7 mouse cellular contexts compared by ENCODE assay signal in the genomic region with DNA sequence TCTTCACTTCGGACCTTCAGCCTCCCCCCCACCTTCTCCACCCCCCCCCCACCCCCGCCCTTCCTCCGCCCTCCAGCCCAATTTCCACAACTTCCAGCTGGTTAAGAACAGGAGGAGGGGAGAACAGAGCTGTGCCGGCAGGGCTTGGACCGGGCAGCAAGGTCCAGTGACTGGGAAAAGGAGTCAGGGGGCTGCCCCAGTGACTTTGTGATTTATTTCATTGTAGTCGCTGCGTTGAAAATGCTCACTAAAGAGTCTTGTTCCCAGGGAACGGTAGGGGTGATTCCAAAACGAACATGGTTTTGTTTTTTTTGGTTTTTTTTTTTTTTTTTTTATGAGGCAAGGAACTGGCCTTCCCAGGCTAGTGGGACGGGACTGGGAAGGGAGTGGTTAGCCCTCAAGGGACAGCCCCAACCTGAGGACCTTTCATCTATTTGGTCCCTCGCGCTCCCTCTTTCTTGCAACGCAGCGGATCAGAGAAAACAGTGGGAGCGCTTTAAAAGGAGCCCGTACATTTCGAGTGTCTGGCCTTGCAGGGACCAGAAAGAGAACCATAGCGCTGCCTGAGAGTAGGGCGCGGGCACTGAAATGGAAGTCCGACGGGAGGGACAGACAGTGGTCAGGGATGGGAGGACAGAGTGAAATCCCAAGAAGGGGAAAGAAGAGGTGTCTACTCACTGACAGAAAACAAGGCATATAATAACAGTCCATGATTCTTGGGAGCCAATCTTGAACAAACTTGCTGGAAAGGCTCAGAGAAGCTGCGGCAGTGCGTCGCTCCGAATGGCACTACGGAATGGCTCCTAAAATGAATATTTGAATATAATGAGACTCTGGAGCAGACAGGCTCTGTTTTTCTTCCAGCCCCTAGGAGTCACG. TPM values are rescaled to one million over a fixed set of nuclear protein-coding genes. Genes with fewer than 3 reads are reported as not detected.
A peak's percentile ranks its signal among the peaks of the same experiment; 100 is the strongest.
DNase-seq lines count a peak whose midpoint lies in the region; ATAC-seq and TF ChIP-seq lines count a peak whose summit lies in the region.

No protein-coding gene starts in this region.

- peaks cover 0 to 4% of the 10 kb centered on the region in 2 experiments; a peak in 2 of 4 replicates for H3K4me1 ChIP-seq in ES-E14 (ENCODE audit: control insufficient read depth in 2 of 2, insufficient read depth in 2 of 2, low read length in 2 of 2, poor library complexity in 1 of 2)
- peaks cover 61% of the 10 kb centered on the region for H3K4me1 ChIP-seq in limb, embryonic 12.5 days (replicated peaks)
- H3K4me1 ChIP-seq in olfactory bulb, adult 2 months (ENCODE audit: control insufficient read depth, insufficient read depth, low read length), result peaks cover 28% of the 10 kb centered on the region

- peak overlapping the region; percentile 67 to 77 for H3K4me3 ChIP-seq in ES-E14 (ENCODE audit: insufficient read depth in 1 of 2, low read depth in 1 of 2, low read length in 2 of 2, poor library complexity in 1 of 2, severe bottlenecking in 1 of 2)
- peak overlapping the region; percentile 57 for H3K4me3 ChIP-seq in limb, embryonic 12.5 days (replicated peaks)
- peak overlapping the region; percentile 24; the same call in 1 of the 2 replicates for H3K4me3 ChIP-seq in olfactory bulb, adult 2 months (ENCODE audit: insufficient read depth, low read depth, low read length)

- under 1% methylated on average over 28 of the region's 28 CpGs for WGBS in limb, embryonic 12.5 days
- under 1% methylated on average over 28 of the region's 28 CpGs for WGBS in olfactory bulb, adult 2 months

- no peaks in the 10 kb centered on the region for H3K9me3 ChIP-seq in ES-E14 (ENCODE audit: control insufficient read depth, insufficient read depth, low read depth, low read length)
- no peaks in the 10 kb centered on the region for H3K9me3 ChIP-seq in limb, embryonic 12.5 days

- H3K9ac ChIP-seq in ES-E14 (ENCODE audit: insufficient read depth, low read depth, low read length, poor library complexity, severe bottlenecking), result peak overlapping the region; percentile 50
- peak overlapping the region; percentile 52 for H3K9ac ChIP-seq in limb, embryonic 12.5 days (replicated peaks)

- peaks cover 20% of the 10 kb centered on the region for H3K36me3 ChIP-seq in ES-E14 (ENCODE audit: control insufficient read depth, insufficient read depth, low read length, poor library complexity, severe bottlenecking)
- H3K36me3 ChIP-seq in limb, embryonic 12.5 days, result peaks cover 14% of the 10 kb centered on the region

- TF ChIP-seq CTCF in olfactory bulb, adult 2 months (IDR thresholded peaks at IDR 0.05; ENCODE audit: insufficient read depth, low read depth, low read length), result no peak

- no peak for TF ChIP-seq POLR2A in olfactory bulb, adult 2 months (IDR thresholded peaks at IDR 0.05; ENCODE audit: insufficient read depth, low read depth, low read length)

- no peak overlapping the region for H3K27ac ChIP-seq in ES-E14 (ENCODE audit: insufficient read depth, low read depth, low read length, poor library complexity, severe bottlenecking)
- H3K27ac ChIP-seq in limb, embryonic 12.5 days, result peak overlapping the region; percentile 91; the same call in 1 of the 2 replicates
- no peak overlapping the region for H3K27ac ChIP-seq in olfactory bulb, adult 2 months (ENCODE audit: insufficient read depth, low read depth, low read length)

- no peak for DNase-seq in ES-E14 (ENCODE audit: low read depth, low spot score)
- peak; percentile 49 for DNase-seq in embryo, embryonic 10 days (ENCODE audit: low spot score)
- peak; percentile 37 to 43 for DNase-seq in heart, postnatal 14 days
- DNase-seq in thymus, adult 18-20 months, result no peak
- no peak for DNase-seq in c-Kit-positive CD71-positive TER-119-positive erythroid progenitor cells, embryonic 14.5 days (ENCODE audit: low spot score)

- in situ Hi-C loops in ES-E14 (cut with MboI; ENCODE audit: low sequenced_read_pairs in 2 of 2, unreplicated experiment in 2 of 2), result no loop called here

- peak; percentile 0; the same call in 1 of the 2 replicates for ATAC-seq in limb, embryonic 12.5 days (ENCODE audit: insufficient number of reproducible peaks, insufficient read depth, low FRiP score, low TSS enrichment, low read depth)

- peaks cover 44% of the 10 kb centered on the region for H3K27me3 ChIP-seq in limb, embryonic 12.5 days

- H3K4me2 ChIP-seq in limb, embryonic 12.5 days, result peak overlapping the region; percentile 82

- intact Hi-C loops in heart, postnatal 14 days (cut with DNase I), result loop anchor here (5.0 to 10.0 kb wide), 8 partner anchors 69 to 509 kb away; no protein-coding TSS in a partner anchor

TF ChIP-seq in ES-E14, 5 proteins besides CTCF, POLR2A, EP300 and RAD21:
- peak; percentile 68 for TF ChIP-seq ZNF384 (IDR thresholded peaks at IDR 0.05; ENCODE audit: low read depth, low read length)
- TF ChIP-seq MAFK (IDR thresholded peaks at IDR 0.05; ENCODE audit: insufficient read depth, low read depth, low read length), result no peak
TF ChIP-seq in ES-E14: peak in this region for 1.

RNA-seq across cellular contexts. Expression of a gene that starts 3.8 kb away (rescaled TPM):
- 36.5 and 73.9 TPM in 2 replicates for total RNA-seq in ES-E14 (2012; rRNA removed)
- total RNA-seq in heart, postnatal 14 days (2021), result 10 to 100 TPM; 12.1 to 15.4 TPM
- polyA plus RNA-seq in limb, embryonic 12.5 days (2016; fragmentation: Nextera tagmentation; extraction: Ambion mirVana), result 35.4 and 46.7 TPM in 2 replicates
- polyA plus RNA-seq in olfactory bulb, adult 2 months (2012; ENCODE audit: insufficient read depth, insufficient read length, low replicate concordance, missing spikeins), result not detected in 2 replicates

RNA-seq across cellular contexts. Expression of a gene that starts 7.5 kb away (rescaled TPM):
- not detected in 2 replicates for total RNA-seq in ES-E14 (2012; rRNA removed)
- total RNA-seq in heart, postnatal 14 days (2021), result not detected
- not detected in 2 replicates for polyA plus RNA-seq in limb, embryonic 12.5 days (2016; fragmentation: Nextera tagmentation; extraction: Ambion mirVana)
- not detected in 2 replicates for polyA plus RNA-seq in olfactory bulb, adult 2 months (2012; ENCODE audit: insufficient read depth, insufficient read length, low replicate concordance, missing spikeins)

Comparison
In these comparisons a context has a peak if more than half of its experiments do, and no peak if none do; other contexts are left out.
1. DNase-seq: peak in embryo, embryonic 10 days (single experiment) and heart, postnatal 14 days (2 of 2); none in ES-E14 (single experiment), thymus, adult 18-20 months (0 of 2) and c-Kit-positive CD71-positive TER-119-positive erythroid progenitor cells, embryonic 14.5 days (single experiment).
2. Peak in every context shown above with its lines, with median percentiles within 50 percentile points of each other: H3K4me3 ChIP-seq.